Mouse (Mus musculus): ENCODE measurements around the gene Foxa1. TPM values are rescaled to one million over a fixed set of nuclear protein-coding genes. Genes with fewer than 3 reads are reported as not detected.
A peak's percentile ranks its signal among the peaks of the same experiment; 100 is the strongest.

The Foxa1 gene
- total RNA-seq, 2 experiments from 2014 or later = not detected

GRCm38 (mm10) chr12:57541931-57542745, 4.6 kb downstream of the Foxa1 start:
- no peak for DNase-seq (ENCODE audit: low spot score in 2 of 2)

- DNase-seq (ENCODE audit: low spot score in 2 of 2) = no peak
Measured at GRCm38 (mm10) chr12:57541118-57541517, 5.6 kb downstream of the Foxa1 start.

GRCm38 (mm10) chr12:57539551-57539985, 7.1 kb downstream of the Foxa1 start:
- no peak for DNase-seq (ENCODE audit: low spot score in 2 of 2)

- peak in 1 of 2 experiments; percentile 28 for DNase-seq (ENCODE audit: low spot score in 2 of 2)
Measured at GRCm38 (mm10) chr12:57538588-57539550, 7.8 kb downstream of the Foxa1 start.

- no peak for DNase-seq (ENCODE audit: low spot score in 2 of 2)
Measured at GRCm38 (mm10) chr12:57537791-57538587, 8.7 kb downstream of the Foxa1 start.

- DNase-seq (ENCODE audit: low spot score in 2 of 2) = no peak
Measured at GRCm38 (mm10) chr12:57536909-57537670, 9.6 kb downstream of the Foxa1 start.

GRCm38 (mm10) chr12:57536056-57536908, 10.4 kb downstream of the Foxa1 start:
- DNase-seq (ENCODE audit: low spot score in 2 of 2) = no peak

GRCm38 (mm10) chr12:57534879-57535611, 11.7 kb downstream of the Foxa1 start:
- no peak for DNase-seq (ENCODE audit: low spot score in 2 of 2)

- no peak for DNase-seq (ENCODE audit: low spot score in 2 of 2)
Measured at GRCm38 (mm10) chr12:57534517-57534878, 12.2 kb downstream of the Foxa1 start.

GRCm38 (mm10) chr12:57530474-57530873, 16.2 kb downstream of the Foxa1 start:
- no peak for DNase-seq (ENCODE audit: low spot score in 2 of 2)

GRCm38 (mm10) chr12:57528335-57528734, 18.4 kb downstream of the Foxa1 start:
- DNase-seq (ENCODE audit: low spot score in 2 of 2) = no peak

GRCm38 (mm10) chr12:57515702-57516377, 30.9 kb downstream of the Foxa1 start:
- DNase-seq (ENCODE audit: low spot score in 2 of 2) = no peak

- no peak for DNase-seq (ENCODE audit: low spot score in 2 of 2)
Measured at GRCm38 (mm10) chr12:57514552-57514951, 32.2 kb downstream of the Foxa1 start.

GRCm38 (mm10) chr12:57511560-57511959, 35.2 kb downstream of the Foxa1 start:
- DNase-seq (ENCODE audit: low spot score in 2 of 2) = no peak

- DNase-seq (ENCODE audit: low spot score in 2 of 2) = no peak
Measured at GRCm38 (mm10) chr12:57511127-57511526, 35.6 kb downstream of the Foxa1 start.

GRCm38 (mm10) chr12:57509726-57510125, 37.0 kb downstream of the Foxa1 start:
- no peak for DNase-seq (ENCODE audit: low spot score in 2 of 2)

GRCm38 (mm10) chr12:57508938-57509337, 37.8 kb downstream of the Foxa1 start:
- no peak for DNase-seq (ENCODE audit: low spot score in 2 of 2)

GRCm38 (mm10) chr12:57505329-57505728, 41.4 kb downstream of the Foxa1 start:
- DNase-seq (ENCODE audit: low spot score in 2 of 2) = no peak

All from gastrocnemius, postnatal 4 days (tissue).